Comparison of ENCODE assay signal across 30 mouse cellular contexts in the genomic region with DNA sequence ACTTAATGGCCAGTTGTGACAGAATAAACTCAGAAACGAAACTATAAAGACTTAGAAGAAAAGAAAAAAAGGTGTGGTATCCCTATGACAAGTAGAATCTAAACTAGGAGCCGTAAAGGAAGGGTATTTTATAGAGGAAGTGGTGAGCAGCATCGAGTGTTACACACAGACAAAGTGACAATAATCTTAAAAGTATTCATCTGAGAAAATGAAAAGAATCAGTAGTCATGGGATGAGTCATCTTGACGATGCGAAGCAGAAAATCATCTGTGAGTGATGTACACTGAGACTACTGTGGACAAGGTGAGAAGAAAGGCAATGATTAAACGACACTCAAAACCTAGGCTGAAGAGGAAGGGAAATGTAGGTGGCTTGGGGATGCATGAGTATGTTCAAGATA. TPM values are rescaled to one million over a fixed set of nuclear protein-coding genes. Genes with fewer than 3 reads are reported as not detected.
DNase-seq lines count a peak whose midpoint lies in the region; ATAC-seq and TF ChIP-seq lines count a peak whose summit lies in the region.
"Had no signal": no experiment of that assay in that cellular context is flagged by ENCODE, and none has a peak within 500 bp of the region (broad histone marks: within the 10 kb centered on the region; RNA-seq: fewer than 3 reads in every experiment).

No protein-coding gene starts in this region.

- 20% methylated on average over 6 of the region's 6 CpGs for WGBS in spleen, adult 2 months
- WGBS in forebrain, embryonic 11.5 days, result 88% methylated on average over 6 of the region's 6 CpGs

- no peak overlapping the region for H3K9ac ChIP-seq in forebrain, embryonic 11.5 days (ENCODE audit: low read length)
- H3K9ac ChIP-seq: hindbrain, embryonic 15.5 days; intestine, embryonic 15.5 days; limb, embryonic 12.5 days; liver, embryonic 15.5 days; lung, embryonic 14.5 days; midbrain, embryonic 13.5 days had no signal

- H3K4me1 ChIP-seq in spleen, adult 2 months (ENCODE audit: control insufficient read depth, insufficient read depth, insufficient read length), result peaks cover 4% of the 10 kb centered on the region
- H3K4me1 ChIP-seq in forebrain, embryonic 11.5 days (replicated peaks; ENCODE audit: control insufficient read depth, insufficient read depth, low read length), result no peaks in the 10 kb centered on the region
- H3K4me1 ChIP-seq: hindbrain, embryonic 10.5 days; hindbrain, embryonic 15.5 days; intestine, embryonic 15.5 days; limb, embryonic 12.5 days; liver, embryonic 15.5 days; midbrain, embryonic 13.5 days had no signal

- H3K36me3 ChIP-seq in spleen, adult 2 months (ENCODE audit: control insufficient read depth, insufficient read depth, low read length), result no peaks in the 10 kb centered on the region
- H3K36me3 ChIP-seq in splenic B cell, adult 2 months (ENCODE audit: control insufficient read depth, insufficient read depth, low read length, poor library complexity, severe bottlenecking), result no peaks in the 10 kb centered on the region
- no peaks in the 10 kb centered on the region for H3K36me3 ChIP-seq in forebrain, embryonic 11.5 days (ENCODE audit: control insufficient read depth, insufficient read depth, low read length)
- H3K36me3 ChIP-seq: G1E; hindbrain, embryonic 10.5 days; hindbrain, embryonic 15.5 days; intestine, embryonic 15.5 days; limb, embryonic 12.5 days; liver, embryonic 15.5 days; midbrain, embryonic 13.5 days had no signal

- DNase-seq in spleen, adult 2 months (ENCODE audit: low read depth in 1 of 2, low spot score in 2 of 2), result peak in 1 of 2 experiments; percentile 37
- DNase-seq in spleen, postnatal 36 days (ENCODE audit: low spot score in 2 of 2), result no peak
- peak; percentile 59 for DNase-seq in splenic B cell, adult 2 months (ENCODE audit: low read depth, low spot score)
- no peak for DNase-seq in forebrain, embryonic 11.5 days (ENCODE audit: low spot score)
- no peak for DNase-seq in gastrocnemius, postnatal 4 days (ENCODE audit: low spot score in 2 of 2)
- no peak for DNase-seq in ovary, postnatal 14 days (ENCODE audit: low spot score)
- DNase-seq: adrenal gland, postnatal 25 days; cerebellum, adult 2 months; cerebellum, postnatal 14 days; gastrocnemius, postnatal 36 days; heart, postnatal 14 days; kidney, adult 2 months; kidney, postnatal 10 days; layer of hippocampus, adult 9-11 months; lung, embryonic 14.5 days; lung, postnatal 14 days; right cerebral cortex, postnatal 14 days; thymus, adult 18-20 months; thymus, postnatal 25 days had no signal

- peak; percentile 56; the same call in 1 of the 2 replicates for ATAC-seq in common myeloid progenitor, adult 5-6 weeks (replicated peaks; ENCODE audit: low read depth, poor library complexity, severe bottlenecking)
- ATAC-seq in megakaryocyte progenitor cell, adult 5-6 weeks (replicated peaks; ENCODE audit: poor library complexity), result peak; percentile 66
- ATAC-seq in forebrain, embryonic 11.5 days (replicated peaks; ENCODE audit: low FRiP score), result no peak
- ATAC-seq: forebrain, embryonic 14.5 days; intestine, embryonic 15.5 days; midbrain, embryonic 13.5 days had no signal

- peak overlapping the region; percentile 51; the same call in 1 of the 2 replicates for H3K27ac ChIP-seq in spleen, adult 2 months (ENCODE audit: insufficient read depth, low read length)
- no peak overlapping the region for H3K27ac ChIP-seq in forebrain, embryonic 11.5 days (ENCODE audit: low read depth, low read length)
- H3K27ac ChIP-seq: hindbrain, embryonic 10.5 days; hindbrain, embryonic 15.5 days; intestine, embryonic 15.5 days; limb, embryonic 12.5 days; liver, embryonic 15.5 days; midbrain, embryonic 13.5 days; stomach, postnatal 0 days had no signal

- no peak overlapping the region for H3K4me3 ChIP-seq in spleen, adult 2 months (ENCODE audit: extremely low read depth, insufficient read depth, insufficient read length)
- no peak overlapping the region for H3K4me3 ChIP-seq in forebrain, embryonic 11.5 days (ENCODE audit: low read depth, low read length)
- H3K4me3 ChIP-seq: hindbrain, embryonic 10.5 days; hindbrain, embryonic 15.5 days; intestine, embryonic 15.5 days; limb, embryonic 12.5 days; liver, embryonic 15.5 days; midbrain, embryonic 13.5 days had no signal

- no peaks in the 10 kb centered on the region for H3K27me3 ChIP-seq in spleen, adult 2 months (ENCODE audit: control insufficient read depth, insufficient read depth, low read length)
- no peaks in the 10 kb centered on the region for H3K27me3 ChIP-seq in splenic B cell, adult 2 months (ENCODE audit: control insufficient read depth, insufficient read depth, low read length, poor library complexity, severe bottlenecking)
- no peaks in the 10 kb centered on the region for H3K27me3 ChIP-seq in forebrain, embryonic 11.5 days (ENCODE audit: control insufficient read depth, insufficient read depth, low read length)
- H3K27me3 ChIP-seq: hindbrain, embryonic 15.5 days; intestine, embryonic 15.5 days; limb, embryonic 12.5 days; liver, embryonic 15.5 days; midbrain, embryonic 13.5 days had no signal

- no peak overlapping the region for H3K4me2 ChIP-seq in forebrain, embryonic 11.5 days (ENCODE audit: low read depth, low read length, severe bottlenecking)
- H3K4me2 ChIP-seq: hindbrain, embryonic 15.5 days; intestine, embryonic 15.5 days; limb, embryonic 12.5 days; liver, embryonic 15.5 days; lung, embryonic 14.5 days; midbrain, embryonic 13.5 days had no signal

- TF ChIP-seq POLR2A in spleen, adult 2 months (IDR thresholded peaks at IDR 0.05; ENCODE audit: low read depth, low read length), result no peak

- TF ChIP-seq CTCF in spleen, adult 2 months (IDR thresholded peaks at IDR 0.05; ENCODE audit: extremely low read depth, insufficient read depth, insufficient read length, insufficient replicate concordance), result no peak

- H3K9me3 ChIP-seq in forebrain, embryonic 11.5 days (ENCODE audit: control insufficient read depth, low read length), result no peaks in the 10 kb centered on the region
- H3K9me3 ChIP-seq: hindbrain, embryonic 10.5 days; hindbrain, embryonic 15.5 days; intestine, embryonic 15.5 days; limb, embryonic 12.5 days; liver, embryonic 15.5 days; midbrain, embryonic 13.5 days had no signal

RNA-seq across cellular contexts. Expression of a gene that starts 36.4 kb away (rescaled TPM):
- polyA plus RNA-seq in spleen, adult 2 months (2012; rRNA removed), result 3.4 and 4.4 TPM in 2 replicates
- total RNA-seq in common myeloid progenitor, adult 5-6 weeks (2017), result 4.4 and 7.9 TPM in 2 replicates
- 1.7 and 2.2 TPM in 2 replicates for total RNA-seq in megakaryocyte progenitor cell, adult 5-6 weeks (2015)
- 0.87 and 1.8 TPM in 2 replicates for total RNA-seq in megakaryocyte progenitor cell, adult 5-6 weeks (2017)
- 0.08 and 0.09 TPM in 2 replicates for polyA plus RNA-seq in forebrain, embryonic 11.5 days (2014; fragmentation: Nextera tagmentation; extraction: Ambion mirVana)
- total RNA-seq in gastrocnemius, postnatal 4 days (2021), result under 1 TPM in 1 of 2 experiments, not detected in 1; 0.10 TPM
- polyA plus RNA-seq: G1E had no signal
